Mouse (Mus musculus) brain, adult 2 months (tissue): Measurements from ENCODE around the gene Myh3.
A peak's percentile ranks its signal among the peaks of the same experiment; 100 is the strongest.

ENCODE experiments used
- DNase-seq: peaks from one replicate; pipeline ENCODE4 v3.0.0; 2011; ENCODE audit warnings: low read depth, low spot score

The Myh3 gene

DNA sequence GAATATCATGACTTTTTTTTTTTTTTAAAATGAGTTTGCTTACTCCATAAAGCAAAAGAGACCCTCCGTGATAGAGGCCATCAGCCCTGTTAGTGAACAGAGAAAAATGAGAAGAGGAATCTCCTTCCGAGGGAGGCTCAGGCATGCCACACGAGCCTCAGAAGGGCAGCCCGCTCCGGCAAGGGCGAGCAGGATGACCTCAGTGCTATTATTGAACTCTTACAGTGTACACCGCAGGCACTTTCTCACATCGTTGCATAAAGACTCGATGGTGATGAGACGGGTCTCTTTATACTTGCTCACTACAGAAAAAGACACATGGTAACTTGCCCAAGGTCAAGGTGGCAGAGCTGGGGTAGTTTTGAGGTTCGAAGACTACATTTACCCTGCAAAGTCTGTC is 26.6 kb downstream of the Myh3 start:
- DNase-seq = no peak

DNA sequence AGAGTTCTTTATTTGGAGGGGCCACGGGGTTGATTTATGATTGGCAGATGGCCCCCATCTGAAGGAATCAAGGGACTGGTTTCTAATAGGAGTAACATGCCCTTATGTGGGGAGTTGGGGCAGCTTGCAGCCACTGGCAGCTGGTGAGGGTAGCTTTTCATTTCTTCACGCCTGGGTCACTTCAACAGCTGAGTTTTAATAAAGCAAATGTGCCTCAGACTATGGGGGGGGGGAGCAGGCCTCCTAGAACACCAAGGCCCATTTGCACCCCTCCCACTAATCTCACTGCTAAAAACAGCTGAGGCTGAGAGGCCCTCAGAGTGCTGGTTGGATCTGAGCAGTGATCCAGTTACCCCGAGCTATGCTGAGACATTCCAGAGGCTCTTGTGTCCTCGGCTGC is 27.6 kb downstream of the Myh3 start:
- no peak for DNase-seq

DNA sequence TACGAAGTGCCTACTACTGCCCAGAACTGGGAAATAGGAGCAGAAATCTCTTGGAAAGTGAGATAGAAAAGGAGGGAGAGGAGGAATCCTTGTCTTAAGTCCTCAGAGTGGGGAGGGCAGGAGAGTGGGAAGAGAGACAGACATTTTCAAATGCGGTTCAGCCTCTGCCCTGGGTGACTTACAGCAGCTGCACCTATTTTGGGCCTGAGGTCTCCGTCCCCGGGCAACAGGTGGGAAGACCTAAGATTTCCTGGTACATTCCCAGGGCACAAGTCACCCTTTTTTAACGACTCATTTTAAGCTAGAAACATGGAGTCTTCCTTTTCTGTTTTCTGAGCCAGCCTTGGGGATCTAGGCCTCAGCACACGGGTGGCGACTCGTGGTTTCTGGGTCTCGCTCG is 28.9 kb downstream of the Myh3 start:
- no peak for DNase-seq

DNA sequence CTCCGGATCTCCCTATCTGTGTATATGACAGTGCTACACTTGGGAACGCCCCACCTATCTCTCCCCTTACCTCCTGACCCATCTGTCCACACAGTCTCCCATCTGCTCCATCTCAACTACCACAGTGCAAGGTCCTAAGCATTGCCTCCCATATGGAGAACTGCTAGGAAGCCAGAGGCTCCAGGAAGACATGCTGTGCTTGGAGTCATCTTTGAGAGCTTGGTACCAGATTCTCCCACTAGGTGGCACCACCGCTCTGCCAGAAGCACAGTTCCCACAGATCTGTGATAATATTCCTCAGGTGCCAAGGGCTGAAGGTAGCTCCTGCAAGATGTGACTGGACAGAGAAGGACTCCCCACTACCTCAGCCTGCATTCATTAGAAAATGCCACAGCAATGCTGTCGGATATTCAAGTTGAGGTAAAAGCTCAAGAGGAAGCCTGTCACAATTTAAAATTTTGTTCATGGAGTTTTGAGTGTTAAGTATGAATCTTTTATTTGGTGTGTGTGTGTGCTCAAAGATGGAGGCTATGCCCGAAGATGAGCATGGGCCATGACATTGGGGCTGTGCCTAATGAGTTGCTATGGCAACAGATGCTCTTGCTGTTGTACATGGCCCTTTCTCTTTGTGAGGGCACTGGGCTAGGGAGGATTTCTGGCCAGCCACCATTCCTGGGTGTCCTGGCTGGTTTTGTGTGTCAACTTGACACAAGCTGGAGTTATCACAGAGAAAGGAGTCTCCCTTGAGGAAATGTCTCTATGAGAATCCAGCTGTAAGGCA is 32.3 kb downstream of the Myh3 start:
- peak; percentile 97 for DNase-seq

DNA sequence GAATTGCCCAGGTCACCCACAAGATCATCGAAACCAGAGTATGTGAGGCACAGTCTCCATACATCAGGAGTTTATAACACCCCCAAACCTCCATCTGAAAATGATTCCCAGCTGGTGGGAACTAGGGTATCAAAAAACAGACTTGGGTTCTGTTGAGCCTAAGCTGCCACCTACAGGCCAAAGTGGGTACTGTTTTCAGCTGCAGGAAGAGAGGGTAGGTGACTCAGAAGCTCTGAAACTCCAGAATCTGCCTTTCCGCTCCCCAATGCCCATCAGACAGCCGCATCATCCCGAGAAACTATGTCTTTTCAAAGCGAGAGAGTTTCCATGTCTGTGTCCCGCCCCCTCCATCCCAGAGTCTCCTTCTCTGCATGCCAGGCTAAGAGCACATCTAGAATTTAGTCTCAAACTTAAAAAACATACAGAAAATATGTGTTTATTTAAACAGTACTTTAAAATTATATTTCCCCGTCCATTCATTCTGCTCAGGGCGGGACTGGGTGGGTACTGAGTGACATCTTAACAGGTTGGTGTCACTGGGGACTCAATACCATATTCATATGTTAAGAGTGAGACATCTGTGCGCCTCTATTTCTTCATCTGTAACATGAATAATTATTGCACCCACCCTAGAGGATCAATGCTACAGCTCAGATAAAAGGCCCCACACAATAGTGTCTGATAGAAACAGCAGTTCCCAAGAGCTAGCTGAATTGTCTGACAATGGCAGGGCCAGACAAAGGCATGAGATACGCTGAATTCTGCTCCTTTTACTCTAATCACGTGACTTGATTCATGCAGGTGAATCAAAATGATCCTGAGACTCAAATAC is 34.1 kb downstream of the Myh3 start:
- peak; percentile 87 for DNase-seq

DNA sequence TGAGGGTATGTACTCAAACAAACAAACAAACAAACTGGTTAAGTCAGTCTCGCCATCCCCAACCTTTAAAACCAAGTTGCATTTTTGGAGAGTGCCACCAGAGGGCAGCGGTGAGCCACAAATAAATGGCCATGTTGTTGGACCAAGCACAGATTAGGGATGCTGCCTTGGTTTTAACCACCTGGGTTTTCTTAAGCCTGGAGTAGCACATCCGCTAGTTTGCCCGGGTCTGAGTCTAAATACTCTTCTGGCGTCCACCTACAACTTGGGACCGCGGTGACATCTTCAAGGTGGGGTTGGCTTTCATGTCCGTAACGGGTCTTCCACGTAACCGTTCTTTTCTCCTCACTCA is 34.7 kb downstream of the Myh3 start:
- DNase-seq = peak; percentile 78

DNA sequence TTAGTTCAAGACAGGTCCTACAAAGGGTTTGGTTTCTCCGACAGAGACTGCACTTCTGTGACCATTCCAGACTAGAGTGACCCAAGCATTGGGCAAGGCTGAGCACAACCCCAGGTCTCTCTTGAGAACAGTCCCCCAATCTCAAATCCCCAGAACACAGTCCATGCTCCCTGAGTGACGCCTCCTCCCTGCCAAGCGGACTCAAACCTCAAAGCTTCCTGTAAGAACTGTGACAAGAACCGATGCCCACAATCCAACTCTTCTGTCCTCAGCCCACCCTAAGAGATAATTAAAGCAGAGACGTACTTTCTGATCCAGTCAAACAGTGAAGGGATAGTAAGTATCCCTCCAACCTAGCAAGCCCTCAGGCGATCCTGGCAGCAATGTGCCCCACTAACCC is 35.3 kb downstream of the Myh3 start:
- no peak for DNase-seq

DNA sequence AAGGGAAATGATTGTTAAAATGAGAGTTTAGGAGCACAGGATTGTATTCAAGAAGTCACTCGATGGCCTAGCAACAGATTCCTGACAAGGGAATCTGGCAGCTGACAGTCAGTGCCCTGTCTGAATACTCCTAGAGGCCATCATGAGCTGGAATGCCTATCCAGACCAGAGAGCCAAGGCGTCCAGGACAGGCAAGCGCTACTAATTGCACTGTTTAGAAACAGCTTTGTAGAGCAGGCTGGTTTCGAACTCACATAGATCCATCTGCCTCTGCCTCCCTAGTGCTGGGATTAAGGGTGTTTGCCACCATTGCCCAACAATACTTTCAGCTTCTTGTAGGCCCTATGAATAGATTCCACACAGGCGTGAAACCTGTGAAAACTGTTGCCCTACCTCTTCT is 36.2 kb downstream of the Myh3 start:
- DNase-seq = no peak

DNA sequence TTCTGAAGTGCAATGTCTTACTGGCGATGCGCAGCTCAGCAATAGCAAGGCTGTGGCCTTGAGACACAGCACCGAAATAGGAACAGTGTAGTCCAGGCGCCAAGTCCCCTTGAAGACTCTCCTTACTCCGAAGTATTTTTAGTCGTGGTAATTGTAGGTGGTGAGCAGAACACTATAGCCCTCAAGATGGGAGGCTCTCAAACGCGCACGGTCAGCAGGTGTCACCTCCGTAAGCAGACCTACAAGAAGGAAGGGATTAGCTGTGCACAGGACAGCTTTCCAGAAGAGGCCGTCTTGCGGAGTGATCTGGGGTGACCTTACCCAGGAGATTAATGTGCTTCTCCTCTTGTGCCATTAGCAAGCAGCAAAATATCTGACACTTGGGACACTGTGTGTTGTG is 36.8 kb downstream of the Myh3 start:
- no peak for DNase-seq

DNA sequence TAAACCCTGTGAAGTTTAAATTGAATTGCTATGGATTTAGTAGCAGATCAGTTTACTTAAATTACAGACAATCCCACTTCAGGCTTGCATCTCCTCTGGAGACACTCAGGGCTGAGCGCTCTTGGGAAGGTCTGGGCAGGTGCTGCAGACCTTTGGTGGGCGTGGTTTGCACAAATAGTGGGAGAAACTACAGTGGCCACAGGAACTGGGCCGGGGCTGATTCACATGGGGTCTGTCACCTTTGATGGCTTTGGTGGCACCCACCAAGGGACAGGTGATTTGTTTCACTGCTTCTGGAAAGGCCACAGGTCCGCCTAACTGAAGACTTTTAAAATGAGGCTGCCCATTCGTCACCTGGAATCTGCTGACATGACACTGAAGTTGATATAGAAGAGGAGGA is 38.6 kb downstream of the Myh3 start:
- DNase-seq = no peak

DNA sequence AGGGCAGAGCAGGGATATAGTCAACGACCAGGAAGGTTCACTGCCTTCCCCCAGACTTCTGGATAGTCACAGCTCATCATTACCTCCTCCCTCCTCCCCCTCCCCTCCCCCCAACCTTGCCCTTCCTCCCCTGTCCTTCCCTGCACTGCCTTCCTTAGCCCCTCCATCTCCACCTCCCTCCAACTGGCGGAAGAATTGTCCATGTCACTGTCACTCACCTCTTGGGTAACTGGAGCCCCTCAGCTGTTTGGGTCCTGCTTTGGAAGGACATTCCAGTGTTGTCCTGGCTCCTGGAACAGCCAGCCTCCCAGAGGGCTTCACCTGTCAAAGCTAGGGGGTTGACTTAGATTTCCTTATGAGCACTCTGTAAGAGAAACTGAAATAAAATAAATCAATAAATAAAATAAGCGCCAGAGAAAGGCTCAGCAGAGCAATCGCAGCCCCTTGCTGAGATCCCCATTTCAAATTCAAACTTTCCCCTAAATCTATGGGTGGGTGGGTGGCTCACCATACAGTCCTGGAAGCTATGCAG is 41.5 kb downstream of the Myh3 start:
- DNase-seq = no peak

DNA sequence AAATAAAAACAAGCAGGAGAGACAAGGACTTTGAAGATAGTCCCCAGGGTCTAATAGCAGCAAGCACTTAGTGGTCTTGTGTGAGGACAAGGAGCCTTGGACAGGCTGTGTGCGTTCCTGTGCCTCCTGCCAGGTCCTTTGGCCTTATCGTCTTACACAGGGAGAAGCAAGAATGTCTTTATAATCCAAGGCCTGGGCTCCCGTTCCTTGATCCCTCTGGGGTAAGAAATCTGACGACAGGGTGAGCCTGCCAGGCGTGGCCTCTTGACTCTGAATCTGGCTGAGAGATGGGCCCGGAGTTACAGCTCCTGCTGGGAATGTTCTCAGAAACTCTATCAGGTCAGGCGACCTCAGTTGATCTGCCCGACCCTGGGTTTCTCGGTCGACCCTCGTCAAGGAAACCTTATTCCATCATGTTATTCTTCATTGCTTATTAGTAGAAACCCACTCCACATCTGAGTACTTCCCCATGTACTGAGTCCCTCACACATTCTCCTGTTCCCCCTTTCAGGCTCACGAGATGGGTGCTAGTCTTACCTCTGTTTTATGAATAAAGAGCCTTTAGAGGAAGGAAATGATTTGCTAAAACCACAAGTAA is 42.7 kb downstream of the Myh3 start:
- no peak for DNase-seq

DNA sequence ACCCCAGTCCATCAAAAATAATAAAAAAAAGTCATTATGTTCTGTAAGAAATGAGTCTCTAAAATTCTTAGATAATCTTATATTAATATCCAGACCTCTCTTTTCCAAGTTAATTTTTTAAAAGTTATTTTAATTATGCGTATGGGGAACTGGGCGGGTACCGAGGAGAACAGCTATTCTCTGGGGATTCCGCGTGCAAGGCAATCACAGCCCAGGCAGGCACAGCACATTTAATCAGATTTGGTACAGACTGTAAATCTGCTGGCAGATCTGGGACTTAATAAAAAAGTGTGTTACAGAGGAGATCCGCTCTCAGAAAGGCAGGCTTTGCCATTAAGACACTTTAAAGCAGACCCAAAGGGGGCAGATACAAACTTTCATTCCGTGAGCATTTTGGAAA is 46.8 kb downstream of the Myh3 start:
- DNase-seq = no peak

DNA sequence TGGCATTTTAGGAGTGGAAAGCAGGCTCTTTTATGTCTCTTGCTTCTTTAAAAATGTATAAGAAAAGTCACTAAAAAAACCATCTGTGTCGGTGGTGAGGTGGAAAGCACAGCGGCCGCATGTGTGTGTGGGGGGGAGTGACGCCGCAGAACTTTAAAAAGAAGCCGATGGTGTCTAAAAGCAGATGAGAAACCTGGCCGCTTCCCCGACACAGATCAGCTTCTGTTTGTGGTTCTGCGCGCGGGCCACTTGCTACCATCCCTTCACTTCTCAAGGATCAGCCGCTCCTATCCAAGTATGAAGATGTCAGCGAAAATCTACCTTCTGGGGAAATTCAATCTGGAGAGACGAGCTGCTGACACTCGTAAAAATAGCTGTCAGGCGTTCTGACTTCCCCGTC is 47.3 kb downstream of the Myh3 start:
- DNase-seq = peak; percentile 81

DNA sequence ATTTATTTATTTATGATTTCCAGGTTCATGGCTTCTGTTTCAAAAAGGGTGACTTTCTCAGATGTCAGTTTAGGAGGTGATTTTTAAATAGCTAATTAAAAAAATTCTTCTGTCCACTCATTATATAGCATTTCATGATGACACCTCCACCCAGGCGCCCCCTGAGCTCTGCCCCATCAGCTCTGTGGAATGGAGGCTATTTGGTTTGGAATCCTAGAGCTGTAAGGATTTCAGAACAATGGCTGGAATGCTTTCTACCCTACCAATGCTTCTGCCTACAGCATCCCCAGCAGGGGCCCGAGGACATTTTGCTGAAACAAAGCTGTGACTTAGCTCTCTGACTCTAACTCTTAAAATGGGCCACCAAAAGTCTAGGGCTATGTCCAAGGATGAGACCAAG is 55.4 kb downstream of the Myh3 start:
- DNase-seq = no peak

DNA sequence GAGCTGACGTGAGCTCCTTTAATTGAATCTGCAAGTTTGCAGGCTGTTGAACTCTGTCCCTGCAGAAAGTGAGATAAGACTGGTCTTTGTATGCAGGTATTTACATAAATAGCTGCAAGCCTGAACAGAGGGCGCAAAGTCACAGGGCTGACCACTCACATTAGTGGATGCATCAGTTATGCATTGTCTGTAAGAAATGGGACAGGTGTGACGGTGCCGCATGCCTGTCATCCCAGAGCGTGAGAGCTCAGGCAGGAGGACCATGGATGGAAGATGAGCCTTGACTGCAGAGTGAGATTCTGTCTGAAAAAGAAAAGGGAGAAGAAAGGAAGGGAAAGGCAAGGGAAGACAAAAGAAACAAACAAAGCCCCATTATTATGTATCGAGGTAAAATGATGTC is 56.6 kb downstream of the Myh3 start:
- no peak for DNase-seq

DNA sequence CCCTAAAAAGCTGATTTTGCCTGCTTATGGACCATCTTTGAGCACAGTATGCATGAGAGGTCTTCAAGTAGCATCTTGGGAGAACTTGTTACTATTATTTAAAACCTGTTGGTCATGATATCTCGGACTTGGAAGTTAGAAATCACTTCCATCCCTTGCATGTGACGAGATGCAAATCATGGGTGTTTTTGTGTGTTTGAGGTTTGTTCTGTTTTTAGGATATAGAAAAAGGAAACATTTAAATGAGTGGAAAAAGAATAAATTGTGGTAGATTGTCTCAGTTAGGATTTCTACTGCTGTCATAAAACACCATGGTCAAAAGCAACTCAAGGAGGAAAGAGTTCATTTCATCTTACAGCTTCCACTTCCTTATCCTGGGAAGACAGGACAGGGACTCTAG is 57.4 kb downstream of the Myh3 start:
- DNase-seq = no peak

DNA sequence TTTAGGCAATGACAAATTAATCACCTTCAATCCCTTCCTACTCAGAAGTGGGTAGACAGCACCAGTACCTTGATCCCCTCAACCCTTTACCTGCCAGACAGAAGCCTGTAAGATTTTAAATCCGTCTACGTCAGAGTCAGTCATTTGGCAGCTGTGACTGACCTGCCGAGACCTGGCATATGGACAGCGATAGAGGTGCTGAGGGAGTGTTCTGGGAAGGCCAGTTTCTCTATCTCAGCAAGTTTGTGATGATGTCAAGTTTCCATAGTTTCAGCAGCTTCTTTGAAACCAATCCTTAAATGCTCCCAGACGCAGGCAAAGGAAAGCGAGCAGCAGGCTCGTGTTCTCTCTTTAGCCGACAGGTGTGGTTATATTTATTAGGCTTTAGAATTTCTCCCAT is 61.5 kb downstream of the Myh3 start:
- DNase-seq = no peak

DNA sequence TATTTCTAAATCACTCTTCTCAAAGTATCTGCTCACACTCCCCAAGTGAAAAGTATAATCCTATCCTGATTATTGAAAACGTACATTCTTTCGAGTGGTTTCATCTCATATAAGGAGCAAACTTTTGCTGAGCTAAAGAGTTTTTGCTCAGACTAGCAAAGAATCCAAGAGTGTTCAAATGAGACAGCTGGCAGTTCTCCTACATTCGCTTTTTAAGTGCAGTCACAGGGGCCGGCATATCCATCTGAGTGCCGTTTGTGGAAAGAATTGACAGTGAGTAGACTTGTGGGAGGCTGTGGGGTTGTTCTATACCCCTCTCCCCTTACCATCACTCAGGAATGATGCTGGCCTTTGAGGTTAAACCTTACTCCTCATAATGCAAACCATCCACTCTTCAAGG is 62.1 kb downstream of the Myh3 start:
- DNase-seq = peak; percentile 28

DNA sequence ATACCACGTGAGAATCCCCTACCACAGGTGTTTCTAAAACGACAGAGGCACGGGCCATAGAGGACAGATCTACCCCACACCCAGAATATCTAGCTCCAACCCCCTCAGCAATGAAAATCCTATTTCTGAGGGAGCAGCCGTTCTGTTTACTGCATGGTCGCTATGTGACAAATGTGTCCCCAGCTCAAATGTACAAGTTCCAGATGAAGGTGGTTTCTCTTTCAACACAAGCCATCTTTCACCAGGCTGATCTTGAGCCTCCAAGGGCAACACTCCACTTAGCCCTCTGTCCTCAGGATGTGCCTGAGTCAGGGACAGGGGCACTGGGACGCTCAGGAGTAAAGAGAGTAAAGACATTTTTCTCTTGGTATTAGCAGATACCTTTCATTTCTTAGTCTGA is 62.9 kb downstream of the Myh3 start:
- no peak for DNase-seq

DNA sequence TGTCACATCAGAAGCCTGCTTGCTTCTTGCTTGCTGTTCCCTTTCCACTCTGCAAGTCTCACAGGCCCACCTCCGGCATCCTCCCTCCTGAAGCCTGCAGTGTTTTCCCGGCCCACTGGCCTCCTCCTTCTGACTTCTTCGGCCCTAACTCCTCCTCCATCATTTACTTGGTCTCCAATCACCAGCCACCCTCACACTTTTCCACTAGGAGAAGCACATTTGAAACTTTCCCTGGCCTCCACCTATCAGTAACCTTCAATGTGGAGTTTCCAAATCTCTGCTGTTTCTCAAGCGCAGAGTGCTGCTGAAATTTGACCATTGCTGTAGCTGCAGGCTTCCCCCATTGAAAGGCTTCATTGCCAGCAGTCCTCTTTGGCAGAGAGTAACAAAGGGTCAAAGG is 63.9 kb downstream of the Myh3 start:
- no peak for DNase-seq

DNA sequence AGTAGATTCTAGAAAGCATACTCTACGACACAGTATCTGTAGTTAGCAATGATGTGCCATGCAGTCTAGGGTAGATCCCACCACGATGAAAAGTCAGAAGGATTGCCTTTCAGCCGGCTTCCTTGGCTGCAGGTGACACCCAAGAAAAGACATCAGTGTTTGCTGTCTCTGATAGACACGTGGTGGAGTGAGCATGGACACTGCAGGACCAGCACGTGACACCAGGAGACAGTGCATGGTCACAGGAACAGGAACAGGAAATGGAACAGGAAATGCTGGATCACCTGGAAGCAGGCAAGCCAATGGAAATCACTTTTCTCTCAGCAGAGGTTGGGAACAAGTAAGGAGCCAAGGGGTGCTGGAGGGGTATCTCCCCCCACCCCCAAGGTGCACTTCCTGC is 65.0 kb downstream of the Myh3 start:
- no peak for DNase-seq
